Mouse (Mus musculus) myocyte (in vitro differentiated cells): ENCODE results near the gene Mrpl52. TPM values are rescaled to one million over a fixed set of nuclear protein-coding genes. Genes with fewer than 3 reads are reported as not detected.

Source experiments
- H3K27me3 ChIP-seq: one replicate; pipeline ENCODE4 v1.6.1; 2011; ENCODE audit not compliant: control insufficient read depth, insufficient read depth, insufficient read length
- H3K36me3 ChIP-seq: one replicate; pipeline ENCODE4 v1.6.1; 2011; ENCODE audit not compliant: control insufficient read depth, insufficient read depth
- H3K4me2 ChIP-seq: one replicate; pipeline ENCODE4 v1.6.1; 2011; ENCODE audit warnings: low read depth, control low read depth
- H3K4me3 ChIP-seq: one replicate; pipeline ENCODE4 v1.5.1; 2011; ENCODE audit warnings: mild to moderate bottlenecking, control low read depth, moderate library complexity
- H3K79me2 ChIP-seq: one replicate; pipeline ENCODE4 v1.6.1; 2011; ENCODE audit not compliant: control insufficient read depth, insufficient read depth
- H3ac ChIP-seq: one replicate; pipeline ENCODE4 v1.6.1; 2011; ENCODE audit not compliant: control insufficient read depth, insufficient read length
- CEBPB ChIP-seq: IDR thresholded peaks from 2 replicates; pipeline ENCODE4 v1.6.1; 2011; ENCODE audit warnings: mild to moderate bottlenecking, moderate library complexity; ENCODE audit not compliant: poor library complexity, insufficient read depth, severe bottlenecking
- E2F4 ChIP-seq: IDR thresholded peaks from one replicate; pipeline ENCODE4 v1.6.1; 2011; ENCODE audit warnings: mild to moderate bottlenecking, control low read depth, moderate library complexity; ENCODE audit not compliant: insufficient read depth
- MAX ChIP-seq: IDR thresholded peaks from one replicate; pipeline ENCODE4 v1.6.1; 2011; ENCODE audit warnings: low read depth, mild to moderate bottlenecking, control low read depth
- MYOD1 ChIP-seq, 3 experiments: IDR thresholded peaks; one replicate each; pipeline ENCODE4 v1.6.1; 2011; ENCODE audit warnings: control low read depth in 2 of 3, low read depth in 2 of 3, mild to moderate bottlenecking in 2 of 3, moderate library complexity in 1 of 3; ENCODE audit not compliant: insufficient read length in 2 of 3, control insufficient read depth in 1 of 3
- MYOG ChIP-seq, 3 experiments: IDR thresholded peaks; one replicate each; pipeline ENCODE4 v1.6.1; 2011; ENCODE audit warnings: control low read depth in 2 of 3, low read depth in 2 of 3, mild to moderate bottlenecking in 2 of 3; ENCODE audit not compliant: insufficient read length in 2 of 3, control insufficient read depth in 1 of 3, insufficient read depth in 1 of 3
- POLR2A ChIP-seq: IDR thresholded peaks from one replicate; pipeline ENCODE4 v1.6.1; 2011; ENCODE audit warnings: low read depth, mild to moderate bottlenecking, control low read depth, moderate library complexity; ENCODE audit not compliant: insufficient read length
- POLR2AphosphoS2 ChIP-seq: IDR thresholded peaks from one replicate; pipeline ENCODE4 v1.6.1; 2011; ENCODE audit warnings: low read depth, control low read depth; ENCODE audit not compliant: insufficient read length
- REST ChIP-seq: IDR thresholded peaks from one replicate; pipeline ENCODE4 v1.6.1; 2011; ENCODE audit warnings: mild to moderate bottlenecking, control low read depth, moderate library complexity; ENCODE audit not compliant: insufficient read depth, insufficient read length
- SRF ChIP-seq: IDR thresholded peaks from one replicate; pipeline ENCODE4 v1.6.1; 2011; ENCODE audit warnings: low read depth; ENCODE audit not compliant: control insufficient read depth, insufficient read length
- TCF12 ChIP-seq: IDR thresholded peaks from one replicate; pipeline ENCODE4 v1.6.1; 2011; ENCODE audit warnings: mild to moderate bottlenecking, control low read depth; ENCODE audit not compliant: poor library complexity, insufficient read depth, severe bottlenecking
- TCF3 ChIP-seq: IDR thresholded peaks from one replicate; pipeline ENCODE4 v1.6.1; 2011; ENCODE audit warnings: low read depth, control low read depth; ENCODE audit not compliant: insufficient read length
- USF1 ChIP-seq: IDR thresholded peaks from one replicate; pipeline ENCODE4 v1.6.1; 2011; ENCODE audit warnings: low read depth, mild to moderate bottlenecking, control low read depth, moderate library complexity
- polyA plus RNA-seq: library from polyadenylated mRNA; unstranded; fragments of >200 nt; fragmentation: generic; extraction: Trizol; gene quantifications from one replicate; pipeline ENCODE4 v1.2.1, GENCODE M21; 2012; ENCODE audit warnings: missing spikeins

Gene Mrpl52
- polyA plus RNA-seq, 1 experiment: 483 TPM

- Histone ChIP-seq H3K27me3 (no peaks in the 10 kb centered on the region), H3K79me2 (no peaks in the 10 kb centered on the region)
These were observed 10.4 kb upstream of the Mrpl52 start for GRCm38 (mm10) chr14:54416229-54416775.

GRCm38 (mm10) chr14:54416830-54417229 is 9.9 kb upstream of the Mrpl52 start:
- Histone ChIP-seq H3K4me2 (no peak overlapping the region), H3K79me2 (no peaks in the 10 kb centered on the region), H3K27me3 (no peaks in the 10 kb centered on the region), H3ac (no peak overlapping the region), H3K36me3 (no peaks in the 10 kb centered on the region), H3K4me3 (no peak overlapping the region)
- no peak for TF ChIP-seq USF1
- TF ChIP-seq POLR2A: no peak
- no peak for TF ChIP-seq TCF12
- no peak for TF ChIP-seq POLR2AphosphoS2
- TF ChIP-seq REST: no peak
- TF ChIP-seq SRF: no peak
- TF ChIP-seq MYOD1 (IDR thresholded peaks at IDR 0.05; ENCODE audit: control insufficient read depth in 1 of 3, insufficient read length in 2 of 3, low read depth in 2 of 3): no peak
- TF ChIP-seq MYOG (IDR thresholded peaks at IDR 0.05; ENCODE audit: control insufficient read depth in 1 of 3, insufficient read depth in 1 of 3, insufficient read length in 2 of 3, low read depth in 2 of 3): no peak

More at GRCm38 (mm10) chr14:54416229-54416775, 10.4 kb upstream of the Mrpl52 start:
- H3ac ChIP-seq: no peak overlapping the region
- H3K4me3 ChIP-seq: no peak overlapping the region
- no peaks in the 10 kb centered on the region for H3K36me3 ChIP-seq
- H3K4me2 ChIP-seq: no peak overlapping the region
- TF ChIP-seq POLR2A: no peak
- TF ChIP-seq SRF: no peak
- TF ChIP-seq MYOG (IDR thresholded peaks at IDR 0.05; ENCODE audit: control insufficient read depth in 1 of 3, insufficient read depth in 1 of 3, insufficient read length in 2 of 3, low read depth in 2 of 3): no peak
- no peak for TF ChIP-seq MAX
- no peak for TF ChIP-seq TCF12
- no peak for TF ChIP-seq REST
- no peak for TF ChIP-seq POLR2AphosphoS2
- no peak for TF ChIP-seq MYOD1 (IDR thresholded peaks at IDR 0.05; ENCODE audit: control insufficient read depth in 1 of 3, insufficient read length in 2 of 3, low read depth in 2 of 3)
- TF ChIP-seq CEBPB: no peak
- no peak for TF ChIP-seq TCF3
- no peak for TF ChIP-seq E2F4
- no peak for TF ChIP-seq USF1

- no peaks in the 10 kb centered on the region for H3K27me3 ChIP-seq
- H3K36me3 ChIP-seq: no peaks in the 10 kb centered on the region
- no peak within 1 kb of the TSS for H3K4me3 ChIP-seq
- no peak within 1 kb of the TSS for H3ac ChIP-seq
- H3K79me2 ChIP-seq: no peaks in the 10 kb centered on the region
- TF ChIP-seq CEBPB (no peak), MYOD1 (IDR thresholded peaks at IDR 0.05; ENCODE audit: control insufficient read depth in 1 of 3, insufficient read length in 2 of 3, low read depth in 2 of 3) (no peak), POLR2A (no peak), MAX (no peak), POLR2AphosphoS2 (no peak), E2F4 (no peak), SRF (no peak), REST (no peak), TCF12 (no peak), TCF3 (no peak)
- H3K4me2 ChIP-seq: no peak within 1 kb of the TSS
These were observed 9.1 kb upstream of the Mrpl52 start, which contains the start of gene Slc7a7 for GRCm38 (mm10) chr14:54417623-54418081. Gene Slc7a7 (minus strand): TSS chr14:54417780.

- Histone ChIP-seq H3K36me3 (no peaks in the 10 kb centered on the region), H3K27me3 (no peaks in the 10 kb centered on the region), H3K4me2 (no peak overlapping the region), H3K79me2 (no peaks in the 10 kb centered on the region), H3K4me3 (no peak overlapping the region), H3ac (no peak overlapping the region)
- no peak for TF ChIP-seq MYOD1 (IDR thresholded peaks at IDR 0.05; ENCODE audit: control insufficient read depth in 1 of 3, insufficient read length in 2 of 3, low read depth in 2 of 3)
- no peak for TF ChIP-seq TCF12
- no peak for TF ChIP-seq REST
These were observed 5.7 kb upstream of the Mrpl52 start for GRCm38 (mm10) chr14:54421014-54421413.

GRCm38 (mm10) chr14:54423406-54423805 is 3.3 kb upstream of the Mrpl52 start:
- Histone ChIP-seq H3K4me3 (no peak overlapping the region), H3K27me3 (no peaks in the 10 kb centered on the region), H3K4me2 (no peak overlapping the region), H3K79me2 (peaks cover 14% of the 10 kb centered on the region), H3ac (no peak overlapping the region), H3K36me3 (no peaks in the 10 kb centered on the region)
- TF ChIP-seq MYOD1 (IDR thresholded peaks at IDR 0.05; ENCODE audit: control insufficient read depth in 1 of 3, insufficient read length in 2 of 3, low read depth in 2 of 3) (no peak), USF1 (no peak), MAX (no peak), E2F4 (no peak)
